Mouse (Mus musculus): ENCODE measurements at regions not wholly inside any gene's neighbourhood (a gene's known extent, or its start where the extent isn't known, plus 50 kb on each side); places are given as distances from the start of the nearest gene placed in this dataset.
"Not testable (repeated sequence)": the region's sequence is repeated elsewhere in the genome, so short reads cannot be mapped to it uniquely, and the experiment has no call there.

GRCm38 (mm10) chr6:9820311-9821243 lies 872.3 kb downstream of the Nxph1 start:
- no peak overlapping the region for H3K9ac ChIP-seq (ENCODE audit: low read depth, low read length, severe bottlenecking)
- no peaks in the 10 kb centered on the region for H3K4me1 ChIP-seq (ENCODE audit: control insufficient read depth, insufficient read depth, low read length)

GRCm38 (mm10) chr6:9834884-9835476 lies 886.7 kb downstream of the Nxph1 start:
- Histone ChIP-seq H3K36me3 (ENCODE audit: control insufficient read depth, insufficient read depth, low read length) (no peaks in the 10 kb centered on the region), H3K27ac (replicated peaks; ENCODE audit: low read depth, low read length) (no peak overlapping the region), H3K4me2 (replicated peaks; ENCODE audit: low read depth, low read length, severe bottlenecking) (no peak overlapping the region), H3K4me3 (replicated peaks; ENCODE audit: low read length) (no peak overlapping the region), H3K4me1 (ENCODE audit: control insufficient read depth, insufficient read depth, low read length) (no peaks in the 10 kb centered on the region), H3K9me3 (ENCODE audit: control insufficient read depth, low read length) (no peaks in the 10 kb centered on the region), H3K9ac (ENCODE audit: low read depth, low read length, severe bottlenecking) (no peak overlapping the region), H3K27me3 (ENCODE audit: control insufficient read depth, insufficient read depth, low read length) (no peaks in the 10 kb centered on the region)
- WGBS, result 46% methylated on average over 5 of the region's 5 CpGs
- ATAC-seq (ENCODE audit: low FRiP score, low read depth), result no peak
- no peak for DNase-seq (ENCODE audit: low spot score)
- no peak for TF ChIP-seq POLR2A (IDR thresholded peaks at IDR 0.05; ENCODE audit: borderline replicate concordance, extremely low read depth, insufficient read depth, insufficient read length)

More at GRCm38 (mm10) chr6:9820311-9821243, 872.3 kb downstream of the Nxph1 start:
- H3K4me3 ChIP-seq (replicated peaks; ENCODE audit: low read length), result no peak overlapping the region
- H3K27me3 ChIP-seq (ENCODE audit: control insufficient read depth, insufficient read depth, low read length), result no peaks in the 10 kb centered on the region
- TF ChIP-seq POLR2A (IDR thresholded peaks at IDR 0.05; ENCODE audit: borderline replicate concordance, extremely low read depth, insufficient read depth, insufficient read length), result no peak
- ATAC-seq (ENCODE audit: low FRiP score, low read depth), result no peak
- no peaks in the 10 kb centered on the region for H3K9me3 ChIP-seq (ENCODE audit: control insufficient read depth, low read length)
- H3K36me3 ChIP-seq (ENCODE audit: control insufficient read depth, insufficient read depth, low read length), result no peaks in the 10 kb centered on the region
- no peak overlapping the region for H3K27ac ChIP-seq (replicated peaks; ENCODE audit: low read depth, low read length)
- WGBS, result 84% methylated on average over 7 of the region's 7 CpGs
- DNase-seq (ENCODE audit: low spot score), result no peak
- no peak overlapping the region for H3K4me2 ChIP-seq (replicated peaks; ENCODE audit: low read depth, low read length, severe bottlenecking)

GRCm38 (mm10) chr6:9842391-9842790 lies 894.2 kb downstream of the Nxph1 start:
- H3K9me3 ChIP-seq (ENCODE audit: control insufficient read depth, low read length), result no peaks in the 10 kb centered on the region
- WGBS, result 84% methylated on average over 2 of the region's 2 CpGs
- no peak overlapping the region for H3K4me3 ChIP-seq (replicated peaks; ENCODE audit: low read length)
- H3K4me2 ChIP-seq (replicated peaks; ENCODE audit: low read depth, low read length, severe bottlenecking), result no peak overlapping the region
- no peak overlapping the region for H3K9ac ChIP-seq (ENCODE audit: low read depth, low read length, severe bottlenecking)
- ATAC-seq (ENCODE audit: low FRiP score, low read depth) (no peak), DNase-seq (ENCODE audit: low spot score) (no peak)
- no peaks in the 10 kb centered on the region for H3K27me3 ChIP-seq (ENCODE audit: control insufficient read depth, insufficient read depth, low read length)
- no peak for TF ChIP-seq POLR2A (IDR thresholded peaks at IDR 0.05; ENCODE audit: borderline replicate concordance, extremely low read depth, insufficient read depth, insufficient read length)
- no peaks in the 10 kb centered on the region for H3K4me1 ChIP-seq (ENCODE audit: control insufficient read depth, insufficient read depth, low read length)
- H3K27ac ChIP-seq (replicated peaks; ENCODE audit: low read depth, low read length), result no peak overlapping the region
- no peaks in the 10 kb centered on the region for H3K36me3 ChIP-seq (ENCODE audit: control insufficient read depth, insufficient read depth, low read length)

GRCm38 (mm10) chr6:9889853-9890252 lies 941.6 kb downstream of the Nxph1 start:
- not testable (repeated sequence) for H3K9ac ChIP-seq (ENCODE audit: low read depth, low read length, severe bottlenecking); H3K4me2 ChIP-seq (replicated peaks; ENCODE audit: low read depth, low read length, severe bottlenecking); H3K27me3 ChIP-seq (ENCODE audit: control insufficient read depth, insufficient read depth, low read length); DNase-seq (ENCODE audit: low spot score); H3K27ac ChIP-seq (replicated peaks; ENCODE audit: low read depth, low read length); H3K9me3 ChIP-seq (ENCODE audit: control insufficient read depth, low read length); H3K4me1 ChIP-seq (ENCODE audit: control insufficient read depth, insufficient read depth, low read length); H3K4me3 ChIP-seq (replicated peaks; ENCODE audit: low read length); H3K36me3 ChIP-seq (ENCODE audit: control insufficient read depth, insufficient read depth, low read length)
- peak; percentile 100 for ATAC-seq (ENCODE audit: low FRiP score, low read depth)
- 85% methylated on average over 8 of the region's 8 CpGs for WGBS

All from limb, embryonic 14.5 days (tissue).